Mouse (Mus musculus): ENCODE results near the gene 4931406P16Rik.
A peak's percentile ranks its signal among the peaks of the same experiment; 100 is the strongest.
"Not testable (repeated sequence)": the region's sequence is repeated elsewhere in the genome, so short reads cannot be mapped to it uniquely, and the experiment has no call there.

The 4931406P16Rik gene

DNA sequence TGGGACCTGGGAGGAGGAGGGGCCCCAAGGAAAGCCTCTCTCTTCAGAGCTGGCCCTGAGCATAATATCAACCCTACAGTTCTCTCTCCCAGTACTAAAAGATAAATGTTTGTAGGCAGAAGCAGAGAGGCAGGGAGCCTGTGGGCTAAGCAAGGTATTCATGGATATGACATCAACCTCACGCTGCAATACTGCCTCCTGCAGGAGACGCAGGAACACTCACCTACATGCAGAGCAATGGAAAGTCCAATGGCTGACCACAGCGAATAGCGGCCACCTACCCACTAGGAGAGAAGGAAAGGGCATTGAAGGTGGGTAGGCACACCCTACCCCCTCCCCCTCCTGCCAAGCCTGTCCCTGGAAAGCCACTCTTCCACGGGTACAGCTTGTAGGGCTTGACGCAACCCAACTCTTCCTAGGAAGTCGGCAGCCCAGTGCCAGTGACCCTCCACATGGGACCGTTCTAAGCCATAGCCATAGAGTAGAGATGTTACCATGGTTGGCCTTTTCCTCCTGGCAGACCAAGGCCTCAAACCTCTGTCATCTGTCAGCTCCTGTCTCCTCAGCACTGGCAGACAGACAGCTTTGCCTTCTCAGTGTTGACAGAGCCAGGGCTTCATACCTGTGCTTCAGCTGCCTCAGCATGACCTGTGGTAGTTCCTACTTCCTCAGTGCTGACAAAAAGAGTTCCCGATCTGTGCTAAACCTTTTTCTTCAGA lies 105.2 kb downstream of the 4931406P16Rik start:
- DNase-seq (ENCODE audit: low spot score), result no peak

DNA sequence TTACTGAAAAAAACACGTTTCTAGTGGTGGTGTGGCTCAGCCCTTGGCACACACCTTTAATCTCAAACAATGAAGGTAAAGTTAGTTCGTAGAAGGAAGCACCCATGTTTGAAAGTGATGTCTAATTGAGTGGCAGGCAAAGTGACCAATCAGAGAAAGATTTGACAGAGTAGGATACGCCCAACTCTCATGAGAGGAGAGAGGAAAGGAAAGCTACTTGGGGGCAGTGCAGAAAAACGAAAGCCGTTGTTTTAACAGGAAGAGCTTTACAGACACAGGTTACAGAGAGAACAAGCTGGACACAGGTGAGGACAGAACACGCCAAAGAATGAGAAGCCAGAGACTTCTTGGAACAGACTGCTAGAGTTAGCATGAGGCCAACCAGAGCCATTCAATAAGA lies 107.0 kb downstream of the 4931406P16Rik start:
- no peak for DNase-seq (ENCODE audit: low spot score)

DNA sequence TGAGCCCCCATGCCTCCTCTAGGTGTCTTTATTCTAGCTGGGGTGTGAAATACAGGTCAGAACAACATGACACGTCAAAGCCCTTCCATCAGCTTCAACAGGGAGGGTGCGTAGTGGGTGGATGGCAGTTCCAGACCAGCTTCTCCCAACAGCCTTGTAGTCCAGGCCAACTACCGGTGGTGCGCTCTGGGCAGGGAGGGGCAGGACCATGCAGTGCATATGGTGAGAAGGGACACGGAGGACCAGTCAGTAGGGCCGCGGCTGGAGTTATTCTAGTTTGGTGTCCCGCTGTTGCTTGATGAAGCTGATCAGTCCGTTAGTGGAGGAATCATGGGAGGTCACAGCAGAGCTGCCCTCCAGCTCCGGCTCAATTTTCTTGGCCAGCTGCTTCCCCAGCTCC lies 111.2 kb downstream of the 4931406P16Rik start:
- DNase-seq (ENCODE audit: low spot score), result not testable (repeated sequence)

DNA sequence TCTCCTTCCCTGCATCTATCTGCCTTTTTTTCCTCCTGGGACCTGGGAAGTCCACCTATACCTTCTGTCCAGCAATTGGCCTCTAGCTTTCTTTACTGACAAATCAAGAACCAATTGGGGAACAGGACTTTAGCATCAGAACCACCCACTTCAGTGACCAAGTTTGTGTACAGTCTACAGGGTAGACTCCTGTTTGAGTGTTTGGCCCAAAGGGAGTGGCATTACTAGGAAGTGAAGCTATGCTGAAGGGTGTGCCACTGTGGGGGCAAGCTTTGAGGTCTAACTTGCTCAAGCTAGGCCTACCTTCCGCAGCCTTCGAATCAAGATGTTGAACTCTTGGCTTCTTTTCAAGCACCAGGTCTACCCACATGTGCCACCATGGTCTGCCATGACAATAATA lies 112.5 kb downstream of the 4931406P16Rik start:
- DNase-seq (ENCODE audit: low spot score), result no peak

DNA sequence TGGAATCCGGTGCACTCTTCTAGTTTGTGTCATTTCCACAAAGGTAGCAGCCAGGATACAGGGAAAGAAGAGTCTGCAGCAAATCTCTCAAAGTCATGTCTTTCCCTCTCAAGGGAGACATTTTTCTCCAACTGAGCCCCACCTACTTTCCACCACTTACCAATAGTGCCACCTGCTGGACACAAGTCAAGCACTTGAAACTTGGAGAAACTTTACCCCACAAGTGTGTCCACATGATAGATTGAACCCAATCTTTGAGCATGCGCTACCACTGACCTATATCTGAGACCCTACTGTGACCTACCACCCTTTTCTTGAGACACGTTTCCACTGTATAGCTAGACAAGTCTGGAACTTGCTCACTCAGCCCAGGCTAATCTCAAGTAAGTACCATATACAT lies 115.0 kb downstream of the 4931406P16Rik start:
- DNase-seq (ENCODE audit: low spot score), result no peak

DNA sequence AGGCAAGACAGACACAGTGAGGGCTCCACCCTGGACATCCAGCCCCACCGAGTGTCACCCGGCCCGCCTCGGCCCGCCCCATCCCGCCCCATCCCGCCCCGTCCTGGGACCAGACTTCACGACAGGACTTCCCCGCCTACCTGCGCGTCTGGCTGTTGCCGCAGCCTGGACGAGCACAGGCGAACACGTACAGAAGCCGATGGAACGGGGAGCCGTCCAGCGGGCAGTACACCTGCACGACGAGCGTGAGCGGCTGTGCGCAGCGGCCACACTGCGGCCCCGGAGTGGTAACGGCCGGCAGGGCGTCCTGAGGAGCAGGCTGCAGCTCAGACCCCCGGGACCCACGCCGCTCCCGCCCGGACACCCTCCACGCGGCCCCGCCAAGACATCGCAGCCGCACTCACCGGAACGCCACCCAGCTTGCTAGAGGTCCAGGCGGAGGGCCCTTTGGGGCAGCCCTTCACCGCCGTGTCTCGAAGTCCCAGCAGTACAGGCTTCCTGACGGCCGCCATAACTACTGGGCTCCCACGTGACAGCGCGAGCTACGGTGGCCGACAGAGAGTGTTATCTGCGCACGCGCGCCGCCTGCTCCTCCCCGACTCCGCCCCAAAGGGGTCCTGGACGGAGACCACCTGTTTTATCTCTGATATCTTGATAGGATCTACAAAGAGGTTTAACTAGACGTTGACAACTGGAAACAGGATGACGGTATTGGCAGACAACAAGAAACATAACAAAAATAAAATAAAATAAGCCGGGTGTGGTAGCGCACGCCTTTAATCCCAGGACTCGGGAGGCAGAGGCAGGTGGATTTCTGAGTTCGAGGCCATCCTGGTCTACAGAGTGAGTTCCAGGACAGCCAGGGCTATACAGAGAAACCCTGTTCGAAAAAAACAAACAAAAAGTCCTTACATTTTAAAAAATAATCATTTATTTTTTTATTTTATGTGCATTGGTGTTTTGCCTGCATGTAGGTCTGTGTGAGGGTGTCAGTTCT lies 116.9 kb downstream of the 4931406P16Rik start, which contains the start of gene Pdcd2l:
TSS of gene Pdcd2l (minus strand) at position 530 of the 997 bp plus-strand sequence.
- DNase-seq (ENCODE audit: low spot score), result peak; percentile 92

DNA sequence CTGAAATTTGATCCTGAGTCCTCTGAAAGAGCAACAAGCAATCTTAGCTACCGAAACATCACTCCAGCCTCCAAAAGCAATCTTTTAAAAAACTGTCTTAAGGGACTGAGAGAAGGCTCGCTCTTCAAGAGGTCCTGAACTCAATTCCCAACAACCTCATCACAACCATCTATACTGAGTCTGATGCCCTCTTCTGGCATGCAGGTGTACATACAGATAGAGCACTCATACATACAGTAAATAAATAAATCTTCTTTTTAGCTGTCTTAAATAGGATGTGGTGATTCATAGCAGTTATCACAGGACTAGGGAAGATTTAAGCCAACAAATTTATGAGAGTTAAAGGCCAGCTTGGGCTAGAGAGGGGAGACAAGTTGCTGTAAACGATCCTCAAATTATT lies 117.7 kb downstream of the 4931406P16Rik start:
- no peak for DNase-seq (ENCODE audit: low spot score)

DNA sequence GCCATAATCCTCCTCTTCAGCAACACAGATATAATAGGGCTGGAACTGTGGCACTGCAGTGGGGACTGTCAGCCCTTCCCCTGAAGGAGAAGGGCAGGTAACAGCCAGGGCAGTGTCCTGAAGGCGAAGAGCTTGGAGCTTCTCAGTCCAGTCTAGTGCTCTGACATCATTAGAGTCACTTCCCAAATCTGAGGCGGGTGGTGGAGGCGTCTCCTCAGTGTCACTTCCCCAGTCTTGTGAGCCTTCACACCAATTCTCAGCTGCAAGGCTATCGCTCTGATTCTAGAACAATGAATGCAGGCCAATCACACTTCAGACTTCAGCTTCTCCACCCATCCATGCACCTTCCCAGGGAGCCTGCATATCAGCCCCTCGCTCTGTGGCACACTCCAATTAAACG lies 120.5 kb downstream of the 4931406P16Rik start:
- DNase-seq (ENCODE audit: low spot score), result no peak

DNA sequence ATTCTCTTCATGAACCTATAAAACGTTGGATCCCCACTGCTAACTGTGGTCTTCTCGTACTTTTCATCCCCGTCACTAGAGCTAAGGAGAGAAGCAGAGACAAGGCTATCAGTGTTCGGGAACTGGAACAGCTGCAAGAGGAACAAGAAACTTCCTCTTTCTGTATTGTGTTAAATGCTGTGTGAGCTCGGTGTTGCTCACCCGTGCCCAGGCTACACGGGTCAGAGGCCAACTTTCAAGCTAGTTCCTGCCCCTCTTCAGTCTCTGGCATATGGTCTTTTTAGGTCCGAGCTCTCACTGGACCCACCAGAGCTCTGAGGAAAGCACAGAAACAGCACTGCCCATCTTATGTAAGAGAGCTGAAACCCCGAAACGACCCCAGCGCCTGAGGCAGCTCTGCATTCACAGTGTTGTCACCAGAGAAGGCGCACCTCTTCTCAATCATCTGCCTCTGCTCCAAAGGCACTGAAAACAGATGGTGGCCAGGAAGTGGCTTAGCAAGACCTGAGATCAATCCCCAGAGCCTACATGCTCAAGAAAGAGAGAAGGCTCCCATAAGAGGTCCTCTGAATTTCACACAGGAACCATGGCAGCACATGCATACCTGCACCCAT lies 123.9 kb downstream of the 4931406P16Rik start:
- DNase-seq (ENCODE audit: low spot score), result no peak
